ENCODE assay signal across 1 mouse cellular context in genomic region chr13:32850156-32850555, GRCm38 (mm10).
TF ChIP-seq lines count a peak whose summit lies in the region.

No protein-coding gene starts in this region.

TF ChIP-seq in MEL, 35 proteins besides CTCF, POLR2A, EP300 and RAD21:
- TF ChIP-seq ETS1 (IDR thresholded peaks at IDR 0.05; ENCODE audit: low read depth, low read length) (peak; percentile 32; the same call in 1 of the 2 replicates), TAL1 (IDR thresholded peaks at IDR 0.05; ENCODE audit: low read length) (no peak), SMC3 (IDR thresholded peaks at IDR 0.05; ENCODE audit: low read depth, low read length) (no peak), ZKSCAN1 (IDR thresholded peaks at IDR 0.05; ENCODE audit: low read depth, low read length) (no peak), SIN3A (IDR thresholded peaks at IDR 0.05; ENCODE audit: low read length) (peak; percentile 34; the same call in 1 of the 2 replicates), USF2 (IDR thresholded peaks at IDR 0.05; ENCODE audit: borderline replicate concordance in 1 of 2, insufficient read depth in 1 of 2, low read depth in 1 of 2, low read length in 2 of 2) (no peak), POLR2AphosphoS2 (IDR thresholded peaks at IDR 0.05; ENCODE audit: low read length) (no peak), KAT2A (conservative IDR thresholded peaks at IDR 0.05; ENCODE audit: low read depth, low read length) (no peak), MXI1 (IDR thresholded peaks at IDR 0.05; ENCODE audit: low read depth, low read length) (no peak), USF1 (IDR thresholded peaks at IDR 0.05; ENCODE audit: low read depth, low read length) (no peak), MYB (IDR thresholded peaks at IDR 0.05; ENCODE audit: low read depth, low read length) (no peak), ZMIZ1 (IDR thresholded peaks at IDR 0.05; ENCODE audit: low read depth, low read length) (no peak), NRF1 (IDR thresholded peaks at IDR 0.05; ENCODE audit: insufficient read depth, low read depth, low read length, poor library complexity, severe bottlenecking) (no peak), GABPA (IDR thresholded peaks at IDR 0.05; ENCODE audit: low read depth, low read length) (no peak), JUND (IDR thresholded peaks at IDR 0.05; ENCODE audit: low read depth, low read length) (no peak)
